Mouse (Mus musculus): Measurements from ENCODE around the gene Mmp11.

Mmp11 gene

GRCm38 (mm10) chr10:75924324-75924723 is 12.0 kb downstream of the Mmp11 start:
- no peak for DNase-seq (ENCODE audit: low read depth, low spot score)
- Histone ChIP-seq H3K36me3 (ENCODE audit: control insufficient read depth, insufficient read depth, low read length, poor library complexity, severe bottlenecking) (no peaks in the 10 kb centered on the region), H3K27me3 (ENCODE audit: control insufficient read depth, insufficient read depth, low read length, poor library complexity, severe bottlenecking) (no peaks in the 10 kb centered on the region)

DNA sequence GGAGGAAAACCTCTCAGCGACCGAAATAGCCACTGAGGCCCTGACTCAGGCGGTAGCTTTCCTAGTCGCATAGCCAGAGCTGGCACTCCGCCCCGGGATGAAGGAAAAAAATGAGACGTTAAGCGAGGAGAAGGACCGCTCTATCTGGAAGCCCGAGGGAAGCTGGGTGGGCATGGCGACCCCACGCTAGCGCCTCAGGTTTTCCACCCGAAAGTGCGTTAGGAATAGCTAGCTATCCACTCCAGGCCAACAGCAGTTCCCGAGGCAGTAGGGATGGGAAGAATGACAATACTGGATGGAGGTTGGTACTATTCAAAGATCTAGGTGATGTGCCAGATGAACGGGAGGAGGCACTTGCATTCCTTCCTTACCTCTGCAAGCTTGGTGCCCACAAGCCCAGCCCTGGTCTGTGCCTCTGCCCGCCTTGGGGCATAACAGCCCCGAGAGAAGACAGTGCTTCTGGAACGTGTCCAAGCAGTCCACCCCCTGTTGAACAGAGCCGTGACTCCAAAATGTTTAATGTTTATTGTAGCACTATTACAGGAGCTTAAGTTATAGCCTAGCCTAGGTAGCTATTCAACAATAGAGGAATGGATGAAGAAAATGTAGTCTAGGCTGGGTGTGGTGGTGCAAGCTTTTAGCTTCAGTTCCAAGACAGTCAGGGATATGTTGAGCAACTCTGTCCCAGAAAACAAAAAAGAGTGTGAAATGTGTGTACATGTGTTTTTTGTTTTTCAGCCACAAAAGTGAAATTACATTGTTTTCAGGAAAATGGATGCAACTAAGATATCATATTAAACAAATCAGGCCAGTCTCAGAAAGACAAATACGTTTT is 14.4 kb downstream of the Mmp11 start:
- no peak for DNase-seq (ENCODE audit: low read depth, low spot score)
- Histone ChIP-seq H3K27me3 (ENCODE audit: control insufficient read depth, insufficient read depth, low read length, poor library complexity, severe bottlenecking) (no peaks in the 10 kb centered on the region), H3K36me3 (ENCODE audit: control insufficient read depth, insufficient read depth, low read length, poor library complexity, severe bottlenecking) (no peaks in the 10 kb centered on the region)

DNA sequence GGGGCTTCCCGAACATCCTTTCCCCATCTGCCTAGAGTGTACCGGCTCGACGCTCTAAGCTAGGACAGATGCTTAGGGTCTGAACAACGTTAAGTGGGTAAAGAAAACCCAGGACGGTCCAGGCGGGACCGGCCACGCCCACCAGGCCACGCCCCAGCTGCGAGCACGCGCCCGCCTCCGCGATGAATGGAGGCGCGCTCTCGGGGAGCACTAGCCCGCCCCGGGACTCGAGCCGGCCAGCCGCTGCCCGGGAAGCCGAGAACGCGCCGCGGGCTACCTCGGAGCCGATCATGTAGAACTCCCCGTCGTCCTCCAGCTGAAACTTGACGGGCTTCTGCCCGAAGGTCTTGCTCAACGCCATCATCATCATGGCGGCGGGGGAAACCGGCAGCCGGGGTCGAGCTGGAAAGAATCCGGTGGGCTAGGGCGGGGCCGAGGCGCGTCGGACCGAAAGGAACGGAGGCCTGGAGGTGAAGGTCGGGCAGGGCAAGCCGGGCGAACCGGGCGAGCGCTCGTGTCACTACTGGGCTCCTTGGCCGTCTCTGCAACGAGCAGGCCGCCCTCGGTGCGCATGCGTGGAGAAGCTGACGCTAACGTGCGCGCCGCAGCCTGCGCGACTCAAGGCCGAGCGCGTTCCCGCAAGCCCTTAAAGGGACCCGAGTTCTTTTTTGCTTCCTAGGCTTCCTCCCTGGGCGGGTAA is 15.1 kb downstream of the Mmp11 start, which contains the start of gene Smarcb1:
TSS of gene Smarcb1 (minus strand) at position 592 of the 700 bp plus-strand sequence.
- no peaks in the 10 kb centered on the region for H3K27me3 ChIP-seq (ENCODE audit: control insufficient read depth, insufficient read depth, low read length, poor library complexity, severe bottlenecking)
- peak; percentile 95 for DNase-seq (ENCODE audit: low read depth, low spot score)
- H3K36me3 ChIP-seq (ENCODE audit: control insufficient read depth, insufficient read depth, low read length, poor library complexity, severe bottlenecking) = no peaks in the 10 kb centered on the region

DNA sequence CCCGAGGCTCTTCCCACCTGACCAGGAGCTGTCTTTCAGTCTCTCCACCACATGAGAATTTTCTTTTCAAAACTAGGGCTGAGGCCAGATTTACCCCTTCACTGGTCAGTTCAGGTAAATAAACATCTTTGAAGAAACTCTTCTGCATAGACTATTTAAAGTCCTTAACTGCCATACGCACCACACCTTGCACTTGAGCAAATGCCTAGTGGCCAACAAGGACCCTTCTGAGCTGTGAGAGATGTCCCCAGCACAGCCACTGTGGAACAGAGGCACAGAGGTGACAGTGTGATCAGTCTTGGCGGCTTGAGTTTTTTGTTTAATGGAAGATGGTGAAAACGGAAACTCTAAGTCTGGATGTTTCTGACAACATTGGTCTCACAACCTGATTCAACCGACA is 17.3 kb downstream of the Mmp11 start:
- Histone ChIP-seq H3K36me3 (ENCODE audit: control insufficient read depth, insufficient read depth, low read length, poor library complexity, severe bottlenecking) (no peaks in the 10 kb centered on the region), H3K27me3 (ENCODE audit: control insufficient read depth, insufficient read depth, low read length, poor library complexity, severe bottlenecking) (no peaks in the 10 kb centered on the region)
- no peak for DNase-seq (ENCODE audit: low read depth, low spot score)

- no peaks in the 10 kb centered on the region; the same call in 1 of the 2 replicates for H3K36me3 ChIP-seq (ENCODE audit: control insufficient read depth, insufficient read depth, low read length, poor library complexity, severe bottlenecking)
- no peak for DNase-seq (ENCODE audit: low read depth, low spot score)
- H3K27me3 ChIP-seq (ENCODE audit: control insufficient read depth, insufficient read depth, low read length, poor library complexity, severe bottlenecking) = no peaks in the 10 kb centered on the region
Observed at GRCm38 (mm10) chr10:75916840-75917239, 19.5 kb downstream of the Mmp11 start.

DNA sequence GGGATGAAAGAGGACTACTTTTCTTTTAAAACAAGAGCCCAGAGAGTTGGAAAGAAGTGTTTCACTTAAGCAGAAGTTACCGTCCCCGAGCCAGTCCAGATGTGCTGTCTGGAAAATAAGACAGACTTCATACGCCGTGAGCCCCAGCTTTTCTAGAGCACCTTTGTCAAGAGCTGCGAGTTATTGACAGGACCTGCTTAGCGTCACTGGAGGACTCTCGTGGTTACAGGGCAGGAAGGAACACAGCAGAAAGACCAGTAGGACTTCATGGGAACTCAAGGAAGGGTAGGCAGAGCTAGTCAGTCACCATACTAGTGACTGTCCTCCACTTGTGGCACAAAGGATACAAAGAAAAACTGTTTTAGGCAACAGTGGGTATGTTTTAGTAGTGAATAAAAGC is 20.7 kb downstream of the Mmp11 start:
- Histone ChIP-seq H3K27me3 (ENCODE audit: control insufficient read depth, insufficient read depth, low read length, poor library complexity, severe bottlenecking) (no peaks in the 10 kb centered on the region), H3K36me3 (ENCODE audit: control insufficient read depth, insufficient read depth, low read length, poor library complexity, severe bottlenecking) (no peaks in the 10 kb centered on the region; the same call in 1 of the 2 replicates)
- no peak for DNase-seq (ENCODE audit: low read depth, low spot score)

GRCm38 (mm10) chr10:75913013-75913589 is 23.2 kb downstream of the Mmp11 start:
- no peak for DNase-seq (ENCODE audit: low read depth, low spot score)
- Histone ChIP-seq H3K36me3 (ENCODE audit: control insufficient read depth, insufficient read depth, low read length, poor library complexity, severe bottlenecking) (peaks cover 8% of the 10 kb centered on the region), H3K27me3 (ENCODE audit: control insufficient read depth, insufficient read depth, low read length, poor library complexity, severe bottlenecking) (no peaks in the 10 kb centered on the region)

- DNase-seq (ENCODE audit: low read depth, low spot score) = no peak
- H3K27me3 ChIP-seq (ENCODE audit: control insufficient read depth, insufficient read depth, low read length, poor library complexity, severe bottlenecking) = no peaks in the 10 kb centered on the region; the same call in 1 of the 2 replicates
- H3K36me3 ChIP-seq (ENCODE audit: control insufficient read depth, insufficient read depth, low read length, poor library complexity, severe bottlenecking) = peaks cover 11% of the 10 kb centered on the region
Observed at GRCm38 (mm10) chr10:75910698-75911097, 25.6 kb downstream of the Mmp11 start.

- Histone ChIP-seq H3K27me3 (ENCODE audit: control insufficient read depth, insufficient read depth, low read length, poor library complexity, severe bottlenecking) (no peaks in the 10 kb centered on the region; the same call in 1 of the 2 replicates), H3K36me3 (ENCODE audit: control insufficient read depth, insufficient read depth, low read length, poor library complexity, severe bottlenecking) (peaks cover 22% of the 10 kb centered on the region)
- no peak for DNase-seq (ENCODE audit: low read depth, low spot score)
Observed at GRCm38 (mm10) chr10:75906882-75907281, 29.4 kb downstream of the Mmp11 start.

- Histone ChIP-seq H3K36me3 (ENCODE audit: control insufficient read depth, insufficient read depth, low read length, poor library complexity, severe bottlenecking) (peaks cover 16% of the 10 kb centered on the region), H3K27me3 (ENCODE audit: control insufficient read depth, insufficient read depth, low read length, poor library complexity, severe bottlenecking) (no peaks in the 10 kb centered on the region; the same call in 1 of the 2 replicates)
- DNase-seq (ENCODE audit: low read depth, low spot score) = no peak
Observed at GRCm38 (mm10) chr10:75904391-75904790, 31.9 kb downstream of the Mmp11 start.

DNA sequence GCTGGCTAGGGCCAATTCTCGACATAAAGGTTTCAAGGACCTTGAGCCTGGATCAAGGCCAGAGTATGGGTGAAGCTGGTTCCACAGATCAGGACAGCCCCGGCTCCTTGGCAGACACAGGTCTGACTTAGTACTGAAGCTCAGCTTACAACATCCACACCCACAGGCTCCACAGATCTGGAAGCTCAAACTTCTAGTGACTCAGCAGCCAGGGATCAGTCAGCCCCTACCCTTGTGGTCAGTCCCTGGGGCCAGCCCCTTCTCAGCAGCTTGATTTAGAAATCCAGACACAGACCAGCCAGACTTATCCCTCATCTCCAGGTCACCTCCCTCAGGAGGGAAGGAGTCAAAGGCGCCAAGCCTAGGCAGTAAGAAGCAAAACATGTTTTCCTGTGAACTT is 37.5 kb downstream of the Mmp11 start:
- Histone ChIP-seq H3K27me3 (ENCODE audit: control insufficient read depth, insufficient read depth, low read length, poor library complexity, severe bottlenecking) (no peaks in the 10 kb centered on the region), H3K36me3 (ENCODE audit: control insufficient read depth, insufficient read depth, low read length, poor library complexity, severe bottlenecking) (peaks cover 6% of the 10 kb centered on the region)
- no peak for DNase-seq (ENCODE audit: low read depth, low spot score)

DNA sequence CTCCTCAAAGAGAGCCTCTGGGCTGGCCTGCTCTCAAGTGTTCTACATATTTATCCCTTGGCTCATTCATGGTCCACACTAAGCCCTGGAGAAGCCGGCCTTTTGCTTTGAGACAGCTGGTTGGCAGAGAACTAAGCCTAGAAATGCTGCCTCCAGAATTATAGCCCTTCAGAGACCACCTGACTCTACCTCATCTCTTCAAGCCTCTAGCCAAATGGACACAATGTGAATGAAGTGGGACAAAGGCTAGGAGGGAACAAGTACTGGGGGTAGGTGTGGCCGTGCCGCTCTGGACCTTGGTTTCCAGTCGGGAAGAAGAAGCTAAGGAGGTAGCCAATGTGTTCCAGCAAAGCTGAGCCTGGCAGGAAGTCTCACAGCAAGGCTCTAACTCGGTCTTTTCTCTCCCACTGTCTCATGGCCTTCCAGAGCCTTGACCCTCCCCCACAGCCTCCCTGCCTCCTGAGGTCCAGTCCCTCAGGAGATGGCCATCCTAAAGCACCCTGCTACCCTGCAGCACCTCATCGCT is 38.2 kb downstream of the Mmp11 start:
- H3K27me3 ChIP-seq (ENCODE audit: control insufficient read depth, insufficient read depth, low read length, poor library complexity, severe bottlenecking) = no peaks in the 10 kb centered on the region
- DNase-seq (ENCODE audit: low read depth, low spot score) = no peak
- peaks cover 6% of the 10 kb centered on the region for H3K36me3 ChIP-seq (ENCODE audit: control insufficient read depth, insufficient read depth, low read length, poor library complexity, severe bottlenecking)

- DNase-seq (ENCODE audit: low read depth, low spot score) = peak; percentile 66
- Histone ChIP-seq H3K27me3 (ENCODE audit: control insufficient read depth, insufficient read depth, low read length, poor library complexity, severe bottlenecking) (no peaks in the 10 kb centered on the region), H3K36me3 (ENCODE audit: control insufficient read depth, insufficient read depth, low read length, poor library complexity, severe bottlenecking) (peaks cover 3% of the 10 kb centered on the region)
Observed at GRCm38 (mm10) chr10:75897373-75897772, 38.9 kb downstream of the Mmp11 start.

DNA sequence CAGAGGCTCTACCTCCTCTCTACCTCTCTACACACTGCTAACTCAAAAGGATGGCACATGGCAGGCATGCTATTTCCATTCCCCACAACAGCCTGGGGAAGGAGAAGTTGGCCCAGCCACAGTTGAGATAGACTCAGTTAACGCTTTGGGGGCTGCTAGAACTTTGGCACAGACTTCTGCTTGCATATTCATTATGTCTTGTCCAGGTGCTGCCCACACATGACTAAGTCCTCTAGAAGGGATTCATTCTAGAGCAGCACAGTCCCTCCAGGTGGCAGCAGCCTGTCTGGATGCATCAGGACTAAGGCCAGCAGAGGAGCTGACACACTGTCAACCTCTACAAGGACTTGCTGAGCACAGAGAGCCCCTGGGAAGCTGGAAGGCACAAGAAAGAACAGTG is 40.1 kb downstream of the Mmp11 start:
- no peak for DNase-seq (ENCODE audit: low read depth, low spot score)
- Histone ChIP-seq H3K36me3 (ENCODE audit: control insufficient read depth, insufficient read depth, low read length, poor library complexity, severe bottlenecking) (peaks cover 3% of the 10 kb centered on the region), H3K27me3 (ENCODE audit: control insufficient read depth, insufficient read depth, low read length, poor library complexity, severe bottlenecking) (no peaks in the 10 kb centered on the region)

DNA sequence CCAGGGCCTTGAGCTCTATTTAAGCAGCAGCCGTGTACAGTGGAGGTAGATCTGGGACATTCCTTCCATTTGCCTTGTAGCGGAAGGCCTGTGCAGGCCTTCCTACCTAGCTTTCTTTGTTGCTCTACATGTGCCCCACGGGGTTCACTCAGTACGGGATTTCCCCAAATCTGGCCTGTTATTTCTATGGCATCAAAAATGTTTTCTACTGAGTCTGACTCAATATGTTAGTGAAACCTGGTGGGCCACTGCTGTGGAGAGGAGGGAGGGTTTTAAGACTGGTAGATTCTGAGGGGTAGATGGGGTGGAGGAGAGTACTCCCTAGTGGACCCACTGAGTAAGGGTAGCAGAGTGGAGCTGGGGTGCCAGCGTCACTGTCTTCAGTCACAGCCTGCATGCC is 40.6 kb downstream of the Mmp11 start:
- no peak for DNase-seq (ENCODE audit: low read depth, low spot score)

More for the DNA sequence above, 40.6 kb downstream of the Mmp11 start:
- Histone ChIP-seq H3K27me3 (ENCODE audit: control insufficient read depth, insufficient read depth, low read length, poor library complexity, severe bottlenecking) (no peaks in the 10 kb centered on the region), H3K36me3 (ENCODE audit: control insufficient read depth, insufficient read depth, low read length, poor library complexity, severe bottlenecking) (peaks cover 3% of the 10 kb centered on the region)

All from splenic B cell, adult 2 months (primary cell).